Mouse (Mus musculus) kidney, embryonic 14.5 days (tissue): ENCODE data around the gene Casd1. TPM values are rescaled to one million over a fixed set of nuclear protein-coding genes. Genes with fewer than 3 reads are reported as not detected.

Experiments used
- ATAC-seq: fragments of 200-750 bp; cut with Nextera tagmentation; 2 replicates; pipeline ENCODE4 v1.8.0; 2017; ENCODE audit warnings: moderate number of reproducible peaks, mild to moderate bottlenecking, moderate TSS enrichment, moderate library complexity; ENCODE audit not compliant: low FRiP score, low TSS enrichment
- H3K27ac ChIP-seq: fragments of 300-500 bp; sonication (generic); 2 replicates; pipeline ENCODE4 v1.5.1; 2014; ENCODE audit warnings: low read depth, mild to moderate bottlenecking, low read length, moderate library complexity, mixed read lengths
- H3K27me3 ChIP-seq: fragments of 300-500 bp; sonication (generic); 2 replicates; pipeline ENCODE4 v1.6.1; 2014; ENCODE audit warnings: mild to moderate bottlenecking, low read length; ENCODE audit not compliant: control insufficient read depth, insufficient read depth
- H3K36me3 ChIP-seq: fragments of 300-500 bp; sonication (generic); 2 replicates; pipeline ENCODE4 v1.6.1; 2014; ENCODE audit warnings: low read length, mixed read lengths; ENCODE audit not compliant: control insufficient read depth, insufficient read depth
- H3K4me1 ChIP-seq: fragments of 300-500 bp; sonication (generic); 2 replicates; pipeline ENCODE4 v1.6.1; 2014; ENCODE audit warnings: low read length, mixed read lengths; ENCODE audit not compliant: control insufficient read depth, insufficient read depth
- H3K4me2 ChIP-seq: fragments of 300-500 bp; sonication (generic); replicated peaks from 2 replicates; pipeline ENCODE4 v1.6.1; 2014; ENCODE audit warnings: low read depth, mild to moderate bottlenecking, low read length
- H3K4me3 ChIP-seq: fragments of 300-500 bp; sonication (generic); 2 replicates; pipeline ENCODE4 v1.5.1; 2014; ENCODE audit warnings: mild to moderate bottlenecking, low read length
- H3K9ac ChIP-seq: fragments of 300-500 bp; sonication (generic); 2 replicates; pipeline ENCODE4 v1.6.1; 2014; ENCODE audit warnings: low read depth, mild to moderate bottlenecking, low read length, moderate library complexity
- H3K9me3 ChIP-seq: fragments of 300-500 bp; sonication (generic); 2 replicates; pipeline ENCODE4 v1.6.1; 2016; ENCODE audit warnings: low read length; ENCODE audit not compliant: control insufficient read depth
- WGBS: fragments of 180-500 bp; shearing (Covaris S2); extraction: QIAGEN DNeasy Blood & Tissue Kit; methylation state at CpG from one replicate; pipeline ENCODE4 v1.1.7; 2014; 5-methylcytosine and 5-hydroxymethylcytosine counted together
- polyA plus RNA-seq: library from polyadenylated mRNA; unstranded; fragments of >200 nt; fragmentation: Nextera tagmentation; extraction: Ambion mirVana; gene quantifications from 2 replicates; pipeline ENCODE4 v1.2.1, GENCODE M21; 2014

The Casd1 gene
- polyA plus RNA-seq, 1 experiment from 2014 or later = 47.5 TPM

DNA sequence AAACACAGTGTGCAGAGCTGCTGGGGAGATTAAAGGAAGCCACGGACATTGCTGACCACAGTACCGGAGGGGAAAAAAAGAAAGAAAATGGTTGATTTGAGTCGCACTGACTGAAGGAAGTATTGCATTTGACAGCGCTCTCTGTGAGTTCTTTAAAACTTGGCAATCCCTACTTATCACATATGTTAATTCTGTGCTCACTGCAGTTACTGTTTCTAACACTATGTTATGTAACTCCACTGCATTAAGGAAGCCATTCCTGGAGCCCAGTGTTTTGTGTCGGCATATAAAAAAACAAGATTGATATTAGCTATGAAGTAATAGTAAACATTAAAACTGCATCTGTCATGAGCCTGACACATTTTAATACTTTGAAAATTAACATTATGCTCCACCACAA lies 22.9 kb upstream of the Casd1 start:
- no peak overlapping the region for H3K9ac ChIP-seq
- H3K4me1 ChIP-seq = no peaks in the 10 kb centered on the region
- WGBS = 53% methylated on average over 5 of the region's 5 CpGs
- ATAC-seq = no peak
- H3K27ac ChIP-seq = no peak overlapping the region
- H3K27me3 ChIP-seq = no peaks in the 10 kb centered on the region
- H3K4me3 ChIP-seq = no peak overlapping the region
- no peaks in the 10 kb centered on the region for H3K36me3 ChIP-seq
- no peaks in the 10 kb centered on the region for H3K9me3 ChIP-seq
- no peak overlapping the region for H3K4me2 ChIP-seq

- H3K27ac ChIP-seq = no peak overlapping the region
Observed at GRCm38 (mm10) chr6:4578343-4578742, 22.3 kb upstream of the Casd1 start.

DNA sequence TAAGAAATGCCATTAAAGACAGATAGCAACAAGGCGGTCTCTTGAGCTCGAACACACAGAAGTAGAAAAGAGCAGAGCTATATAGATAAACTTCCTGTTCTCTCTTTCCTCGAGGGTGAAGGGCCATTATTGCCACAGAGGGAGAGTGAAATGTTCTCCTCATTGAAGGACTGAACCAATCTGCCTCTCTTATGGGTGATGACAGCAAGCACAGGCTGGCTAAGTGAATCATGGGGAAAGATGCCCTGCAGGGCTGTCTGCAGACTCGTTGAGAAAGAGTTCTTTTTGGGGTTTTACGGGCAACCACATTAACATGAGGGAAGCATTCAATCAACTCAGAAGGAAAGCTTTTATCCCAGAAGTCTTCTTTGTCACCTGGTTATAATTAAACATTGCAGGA lies 21.0 kb upstream of the Casd1 start:
- no peaks in the 10 kb centered on the region for H3K27me3 ChIP-seq
- ATAC-seq = no peak
- no peak overlapping the region for H3K4me2 ChIP-seq
- WGBS = 59% methylated on average over 5 of the region's 5 CpGs
- H3K9me3 ChIP-seq = no peaks in the 10 kb centered on the region
- no peak overlapping the region for H3K4me3 ChIP-seq
- no peaks in the 10 kb centered on the region for H3K36me3 ChIP-seq
- no peak overlapping the region for H3K9ac ChIP-seq
- H3K27ac ChIP-seq = no peak overlapping the region
- H3K4me1 ChIP-seq = no peaks in the 10 kb centered on the region

More at GRCm38 (mm10) chr6:4578343-4578742, 22.3 kb upstream of the Casd1 start:
- no peaks in the 10 kb centered on the region for H3K4me1 ChIP-seq
- no peak overlapping the region for H3K9ac ChIP-seq
- no peaks in the 10 kb centered on the region for H3K9me3 ChIP-seq
- no peaks in the 10 kb centered on the region for H3K36me3 ChIP-seq
- no peak overlapping the region for H3K4me2 ChIP-seq
- WGBS = 92% methylated on average over 6 of the region's 6 CpGs
- ATAC-seq = no peak
- H3K4me3 ChIP-seq = no peak overlapping the region
- no peaks in the 10 kb centered on the region for H3K27me3 ChIP-seq

DNA sequence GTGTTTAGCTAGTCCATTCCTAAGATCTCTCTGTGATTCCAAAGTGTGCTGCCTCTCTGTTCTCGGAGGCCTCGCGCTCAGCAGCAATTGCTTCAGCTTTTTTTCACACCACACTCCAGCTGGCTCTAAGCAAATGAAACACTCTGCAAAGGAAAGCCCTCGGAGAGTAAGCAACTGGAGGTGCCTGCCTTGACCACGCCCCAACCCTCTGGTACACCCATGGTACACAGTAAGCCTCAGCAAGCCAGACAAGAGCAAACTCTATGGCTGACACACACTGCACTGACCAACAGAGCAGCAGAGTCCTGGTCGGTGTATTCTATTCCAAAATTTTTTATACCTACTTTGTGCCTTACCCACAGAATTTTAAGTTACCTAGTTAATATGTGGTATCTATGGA lies 17.2 kb upstream of the Casd1 start:
- no peak overlapping the region for H3K4me3 ChIP-seq
- H3K9me3 ChIP-seq = no peaks in the 10 kb centered on the region
- WGBS = 55% methylated on average over 6 of the region's 6 CpGs
- H3K27ac ChIP-seq = no peak overlapping the region
- H3K27me3 ChIP-seq = no peaks in the 10 kb centered on the region
- no peaks in the 10 kb centered on the region for H3K36me3 ChIP-seq
- no peak overlapping the region for H3K4me2 ChIP-seq
- no peak for ATAC-seq
- no peaks in the 10 kb centered on the region for H3K4me1 ChIP-seq
- H3K9ac ChIP-seq = no peak overlapping the region

GRCm38 (mm10) chr6:4587946-4588345 lies 12.7 kb upstream of the Casd1 start:
- Histone ChIP-seq H3K27ac (no peak overlapping the region), H3K4me1 (no peaks in the 10 kb centered on the region), H3K36me3 (no peaks in the 10 kb centered on the region), H3K9ac (no peak overlapping the region), H3K9me3 (no peaks in the 10 kb centered on the region), H3K4me3 (no peak overlapping the region), H3K27me3 (no peaks in the 10 kb centered on the region), H3K4me2 (no peak overlapping the region)
- WGBS = 84% methylated on average over 4 of the region's 4 CpGs
- no peak for ATAC-seq

DNA sequence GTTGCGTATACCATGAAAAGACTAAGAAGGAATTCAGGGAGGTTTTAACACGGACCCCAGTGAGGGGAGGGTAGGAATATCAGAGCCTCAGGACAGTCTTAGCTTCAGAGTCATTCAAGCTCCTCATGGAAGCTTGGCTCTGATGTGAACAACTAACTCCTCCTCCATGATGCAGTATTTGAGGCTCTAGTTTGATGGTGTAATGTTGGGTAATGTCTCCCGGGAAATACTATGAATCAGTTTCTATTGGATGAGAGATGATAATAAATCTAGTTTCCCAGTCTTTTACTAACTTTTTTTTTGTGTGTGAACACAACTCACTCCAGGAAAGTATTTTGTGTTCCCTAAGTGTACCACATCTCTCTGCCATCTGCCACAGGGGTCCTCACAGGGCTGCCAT lies 11.9 kb upstream of the Casd1 start:
- ATAC-seq = no peak
- 87% methylated on average over 3 of the region's 3 CpGs for WGBS
- no peak overlapping the region for H3K4me2 ChIP-seq

DNA sequence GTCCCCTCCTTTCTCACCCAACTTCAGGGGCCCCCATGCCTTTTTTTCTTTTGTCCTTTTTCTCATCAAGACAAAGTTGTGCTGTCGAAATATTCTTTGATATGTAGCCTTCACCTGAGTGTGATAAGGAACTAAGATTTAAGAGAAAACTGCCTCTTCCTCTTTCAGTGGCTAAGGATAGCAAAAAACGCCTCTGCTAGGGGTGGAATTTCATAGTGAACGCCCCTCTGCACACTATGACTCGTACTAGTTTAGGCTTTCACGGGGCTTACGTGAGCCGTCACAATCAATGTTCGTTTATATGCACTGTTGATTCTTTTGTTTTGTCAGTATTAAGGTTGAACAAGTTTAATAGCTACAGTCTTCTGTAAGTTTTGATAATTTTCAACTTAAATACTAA lies 10.6 kb upstream of the Casd1 start:
- Histone ChIP-seq H3K4me2 (no peak overlapping the region), H3K36me3 (no peaks in the 10 kb centered on the region), H3K4me1 (no peaks in the 10 kb centered on the region), H3K27me3 (no peaks in the 10 kb centered on the region), H3K9ac (no peak overlapping the region), H3K4me3 (no peak overlapping the region), H3K27ac (no peak overlapping the region), H3K9me3 (no peaks in the 10 kb centered on the region)
- 37% methylated on average over 8 of the region's 8 CpGs for WGBS
- no peak for ATAC-seq

More for the DNA sequence above, 11.9 kb upstream of the Casd1 start:
- Histone ChIP-seq H3K36me3 (no peaks in the 10 kb centered on the region), H3K27ac (no peak overlapping the region), H3K9me3 (no peaks in the 10 kb centered on the region), H3K9ac (no peak overlapping the region), H3K4me3 (no peak overlapping the region), H3K4me1 (no peaks in the 10 kb centered on the region), H3K27me3 (no peaks in the 10 kb centered on the region)

- no peak overlapping the region for H3K27ac ChIP-seq
- H3K36me3 ChIP-seq = no peaks in the 10 kb centered on the region
- H3K4me3 ChIP-seq = no peak overlapping the region
- 76% methylated on average over 4 of the region's 4 CpGs for WGBS
- H3K4me2 ChIP-seq = no peak overlapping the region
- peaks cover 4% of the 10 kb centered on the region for H3K4me1 ChIP-seq
- ATAC-seq = no peak
- no peaks in the 10 kb centered on the region for H3K27me3 ChIP-seq
- no peaks in the 10 kb centered on the region for H3K9me3 ChIP-seq
- H3K9ac ChIP-seq = no peak overlapping the region
Observed at GRCm38 (mm10) chr6:4597711-4598110, 2.9 kb upstream of the Casd1 start.

DNA sequence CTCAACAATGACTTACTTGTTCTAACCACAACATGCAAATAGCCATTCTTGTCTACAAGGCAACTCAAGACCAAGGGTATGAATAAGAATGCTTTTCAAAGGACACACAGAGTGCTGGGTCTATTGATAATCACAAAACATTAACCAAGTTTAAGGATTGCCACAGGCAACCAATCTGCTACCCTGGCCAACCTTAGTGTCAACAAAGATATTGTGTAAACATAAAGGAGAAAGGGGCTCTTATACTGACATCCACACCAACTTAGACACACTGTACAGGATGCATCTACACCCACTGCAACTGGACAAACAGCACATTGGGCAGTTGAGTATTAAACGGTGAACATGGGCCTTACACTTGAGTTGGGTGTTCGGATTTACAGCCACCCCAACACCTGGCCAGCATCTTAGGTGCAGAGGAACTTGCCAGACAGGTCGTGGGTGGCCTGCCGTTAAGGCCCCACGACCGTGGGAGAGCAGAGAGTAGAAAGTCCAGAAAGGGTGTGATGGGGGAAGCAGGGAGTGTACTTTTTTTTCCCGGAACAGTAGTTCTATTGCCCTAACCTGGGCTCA lies 468 bp upstream of the Casd1 start:
- peak overlapping the region; percentile 88; the same call in 1 of the 2 replicates for H3K27ac ChIP-seq
- H3K4me2 ChIP-seq = peak overlapping the region; percentile 89
- peak overlapping the region; percentile 96 for H3K9ac ChIP-seq
- H3K4me1 ChIP-seq = peaks cover 13% of the 10 kb centered on the region
- H3K4me3 ChIP-seq = peak overlapping the region; percentile 74
- 18% methylated on average over 7 of the region's 7 CpGs for WGBS
- no peaks in the 10 kb centered on the region for H3K27me3 ChIP-seq
- peak; percentile 15; the same call in 1 of the 2 replicates for ATAC-seq
- no peaks in the 10 kb centered on the region for H3K36me3 ChIP-seq
- H3K9me3 ChIP-seq = no peaks in the 10 kb centered on the region
